Mouse (Mus musculus) heart, embryonic 11.5 days (tissue): ENCODE results near the gene Zp2. TPM values are rescaled to one million over a fixed set of nuclear protein-coding genes. Genes with fewer than 3 reads are reported as not detected.

Experiments
- ATAC-seq: fragments of 200-750 bp; cut with Nextera tagmentation; replicated peaks from 2 replicates; pipeline ENCODE4 v1.8.0; 2017; ENCODE audit warnings: moderate library complexity; ENCODE audit not compliant: insufficient number of reproducible peaks, low FRiP score, low TSS enrichment
- H3K27ac ChIP-seq: fragments of 300-500 bp; sonication (generic); 2 replicates; pipeline ENCODE4 v1.5.1; 2014; ENCODE audit warnings: mild to moderate bottlenecking, low read depth, low read length
- H3K27me3 ChIP-seq: fragments of 300-500 bp; sonication (generic); 2 replicates; pipeline ENCODE4 v1.6.1; 2014; ENCODE audit warnings: mild to moderate bottlenecking, low read length, mixed read lengths; ENCODE audit not compliant: control insufficient read depth, insufficient read depth
- H3K36me3 ChIP-seq: fragments of 300-500 bp; sonication (generic); 2 replicates; pipeline ENCODE4 v1.6.1; 2014; ENCODE audit warnings: mild to moderate bottlenecking, low read length, moderate library complexity, mixed read lengths; ENCODE audit not compliant: control insufficient read depth, insufficient read depth
- H3K4me1 ChIP-seq: fragments of 300-500 bp; sonication (generic); 2 replicates; pipeline ENCODE4 v1.6.1; 2014; ENCODE audit warnings: low read length; ENCODE audit not compliant: control insufficient read depth, insufficient read depth
- H3K4me2 ChIP-seq: fragments of 300-500 bp; sonication (generic); 2 replicates; pipeline ENCODE4 v1.6.1; 2014; ENCODE audit warnings: mild to moderate bottlenecking, moderate library complexity
- H3K4me3 ChIP-seq: fragments of 300-500 bp; sonication (generic); 2 replicates; pipeline ENCODE4 v1.5.1; 2014; ENCODE audit warnings: low read depth, low read length
- H3K9ac ChIP-seq: fragments of 300-500 bp; sonication (generic); 2 replicates; pipeline ENCODE4 v1.6.1; 2014; ENCODE audit warnings: mild to moderate bottlenecking, low read depth, low read length, moderate library complexity
- H3K9me3 ChIP-seq: fragments of 300-500 bp; sonication (generic); replicated peaks from 2 replicates; pipeline ENCODE4 v1.6.1; 2016; ENCODE audit warnings: low read length; ENCODE audit not compliant: control insufficient read depth
- WGBS: fragments of 180-500 bp; shearing (Covaris S2); extraction: QIAGEN DNeasy Blood & Tissue Kit; methylation state at CpG from one replicate; pipeline ENCODE4 v1.1.7; 2014; ENCODE audit not compliant: insufficient replicate concordance; 5-methylcytosine and 5-hydroxymethylcytosine counted together
- polyA plus RNA-seq: library from polyadenylated mRNA; unstranded; fragments of >200 nt; fragmentation: Nextera tagmentation; extraction: Ambion mirVana; gene quantifications from 2 replicates; pipeline ENCODE4 v1.2.1, GENCODE M21; 2014

Zp2 gene
- polyA plus RNA-seq, 1 experiment from 2014 or later: 0.09 TPM

GRCm38 (mm10) chr7:120180547-120180946, 35.5 kb upstream of the Zp2 start:
- Histone ChIP-seq H3K9ac (no peak overlapping the region), H3K27ac (no peak overlapping the region)

GRCm38 (mm10) chr7:120178935-120179334, 33.8 kb upstream of the Zp2 start:
- 17% methylated on average over 2 of the region's 2 CpGs for WGBS
- Histone ChIP-seq H3K9ac (no peak overlapping the region), H3K4me3 (no peak overlapping the region), H3K36me3 (no peaks in the 10 kb centered on the region), H3K9me3 (no peaks in the 10 kb centered on the region), H3K4me1 (no peaks in the 10 kb centered on the region), H3K27ac (no peak overlapping the region), H3K27me3 (no peaks in the 10 kb centered on the region), H3K4me2 (no peak overlapping the region)
- ATAC-seq: no peak

More at GRCm38 (mm10) chr7:120180547-120180946, 35.5 kb upstream of the Zp2 start:
- 76% methylated on average over 5 of the region's 5 CpGs for WGBS
- Histone ChIP-seq H3K4me3 (no peak overlapping the region), H3K9me3 (no peaks in the 10 kb centered on the region), H3K4me1 (no peaks in the 10 kb centered on the region), H3K4me2 (no peak overlapping the region), H3K27me3 (no peaks in the 10 kb centered on the region), H3K36me3 (no peaks in the 10 kb centered on the region)
- no peak for ATAC-seq

GRCm38 (mm10) chr7:120177611-120178010, 32.5 kb upstream of the Zp2 start:
- no peak overlapping the region for H3K27ac ChIP-seq
- H3K4me1 ChIP-seq: no peaks in the 10 kb centered on the region
- no peak overlapping the region for H3K4me3 ChIP-seq
- no peak overlapping the region for H3K4me2 ChIP-seq
- no peaks in the 10 kb centered on the region for H3K9me3 ChIP-seq
- ATAC-seq: no peak
- no peak overlapping the region for H3K9ac ChIP-seq
- 71% methylated on average over 3 of the region's 3 CpGs for WGBS
- no peaks in the 10 kb centered on the region for H3K36me3 ChIP-seq
- H3K27me3 ChIP-seq: no peaks in the 10 kb centered on the region

GRCm38 (mm10) chr7:120174723-120175504, 29.8 kb upstream of the Zp2 start:
- Histone ChIP-seq H3K4me3 (no peak overlapping the region), H3K4me2 (no peak overlapping the region)

GRCm38 (mm10) chr7:120173603-120174244, 28.6 kb upstream of the Zp2 start, which contains the start of gene Anks4b:
Anks4b (plus strand) TSS chr7:120173858.
- Histone ChIP-seq H3K4me3 (no peak within 1 kb of the TSS), H3K9me3 (no peaks in the 10 kb centered on the region), H3K4me1 (no peaks in the 10 kb centered on the region), H3K27me3 (no peaks in the 10 kb centered on the region), H3K4me2 (no peak within 1 kb of the TSS), H3K9ac (no peak within 1 kb of the TSS), H3K27ac (no peak within 1 kb of the TSS), H3K36me3 (no peaks in the 10 kb centered on the region)
- ATAC-seq: no peak
- WGBS: 77% methylated on average over 10 of the region's 10 CpGs

More at GRCm38 (mm10) chr7:120174723-120175504, 29.8 kb upstream of the Zp2 start:
- H3K27ac ChIP-seq: no peak overlapping the region
- H3K9me3 ChIP-seq: no peaks in the 10 kb centered on the region
- H3K27me3 ChIP-seq: no peaks in the 10 kb centered on the region
- ATAC-seq: no peak
- H3K36me3 ChIP-seq: no peaks in the 10 kb centered on the region
- H3K4me1 ChIP-seq: no peaks in the 10 kb centered on the region
- no peak overlapping the region for H3K9ac ChIP-seq
- WGBS: 74% methylated on average over 11 of the region's 11 CpGs

- Histone ChIP-seq H3K4me2 (no peak overlapping the region), H3K4me3 (no peak overlapping the region), H3K4me1 (no peaks in the 10 kb centered on the region), H3K9me3 (no peaks in the 10 kb centered on the region), H3K27me3 (no peaks in the 10 kb centered on the region), H3K9ac (no peak overlapping the region), H3K36me3 (no peaks in the 10 kb centered on the region), H3K27ac (no peak overlapping the region)
- ATAC-seq: no peak
- whole genome bisulfite sequencing: 95% methylated on average over 1 of the region's 1 CpGs
Observed at GRCm38 (mm10) chr7:120172188-120172700, 27.2 kb upstream of the Zp2 start.

- Histone ChIP-seq H3K4me2 (no peak overlapping the region), H3K9ac (no peak overlapping the region), H3K9me3 (no peaks in the 10 kb centered on the region), H3K36me3 (no peaks in the 10 kb centered on the region), H3K27ac (no peak overlapping the region), H3K4me3 (no peak overlapping the region), H3K27me3 (no peaks in the 10 kb centered on the region), H3K4me1 (no peaks in the 10 kb centered on the region)
- no peak for ATAC-seq
- 80% methylated on average over 11 of the region's 11 CpGs for whole genome bisulfite sequencing
Observed at GRCm38 (mm10) chr7:120163581-120164251, 18.6 kb upstream of the Zp2 start.

GRCm38 (mm10) chr7:120158121-120158613, 13.1 kb upstream of the Zp2 start:
- H3K9me3 ChIP-seq: no peaks in the 10 kb centered on the region
- no peaks in the 10 kb centered on the region for H3K36me3 ChIP-seq
- no peaks in the 10 kb centered on the region for H3K4me1 ChIP-seq
- H3K27ac ChIP-seq: no peak overlapping the region
- H3K9ac ChIP-seq: no peak overlapping the region
- no peaks in the 10 kb centered on the region for H3K27me3 ChIP-seq
- H3K4me3 ChIP-seq: no peak overlapping the region
- ATAC-seq: no peak
- WGBS: 37% methylated on average over 4 of the region's 4 CpGs
- no peak overlapping the region for H3K4me2 ChIP-seq
